Mouse (Mus musculus) hindbrain, embryonic 16.5 days (tissue): ENCODE results near the gene Slc38a10. TPM values are rescaled to one million over a fixed set of nuclear protein-coding genes. Genes with fewer than 3 reads are reported as not detected.
A peak's percentile ranks its signal among the peaks of the same experiment; 100 is the strongest.

Experiments used
- ATAC-seq: fragments of 200-750 bp; cut with Nextera tagmentation; 2 replicates; pipeline ENCODE4 v1.8.0; 2017; ENCODE audit warnings: moderate TSS enrichment, moderate library complexity
- H3K27ac ChIP-seq: fragments of 300-500 bp; sonication (generic); 2 replicates; pipeline ENCODE4 v1.5.1; 2014; ENCODE audit warnings: low read depth, mild to moderate bottlenecking, control low read depth, low read length, moderate library complexity
- H3K27me3 ChIP-seq: fragments of 300-500 bp; sonication (generic); replicated peaks from 2 replicates; pipeline ENCODE4 v1.6.1; 2014; ENCODE audit warnings: low read length; ENCODE audit not compliant: control insufficient read depth, insufficient read depth
- H3K36me3 ChIP-seq: fragments of 300-500 bp; sonication (generic); 2 replicates; pipeline ENCODE4 v1.6.1; 2014; ENCODE audit warnings: mild to moderate bottlenecking, low read length, moderate library complexity, mixed read lengths; ENCODE audit not compliant: control insufficient read depth, insufficient read depth
- H3K4me1 ChIP-seq: fragments of 300-500 bp; sonication (generic); 2 replicates; pipeline ENCODE4 v1.6.1; 2014; ENCODE audit warnings: low read depth, low read length; ENCODE audit not compliant: control insufficient read depth, insufficient read depth
- H3K4me2 ChIP-seq: fragments of 300-500 bp; sonication (generic); 2 replicates; pipeline ENCODE4 v1.6.1; 2014; ENCODE audit warnings: mild to moderate bottlenecking, low read length, control low read depth, moderate library complexity
- H3K4me3 ChIP-seq: fragments of 300-500 bp; sonication (generic); 2 replicates; pipeline ENCODE4 v1.5.1; 2014; ENCODE audit warnings: mild to moderate bottlenecking, low read length, control low read depth, moderate library complexity
- H3K9ac ChIP-seq: fragments of 300-500 bp; sonication (generic); 2 replicates; pipeline ENCODE4 v1.6.1; 2014; ENCODE audit warnings: low read depth, mild to moderate bottlenecking, control low read depth, low read length, moderate library complexity
- H3K9me3 ChIP-seq: fragments of 300-500 bp; sonication (generic); 2 replicates; pipeline ENCODE4 v1.6.1; 2014; ENCODE audit warnings: mild to moderate bottlenecking, low read length, moderate library complexity; ENCODE audit not compliant: control insufficient read depth
- WGBS: fragments of 180-500 bp; shearing (Covaris S2); extraction: QIAGEN DNeasy Blood & Tissue Kit; methylation state at CpG from one replicate; pipeline ENCODE4 v1.1.7; 2014; 5-methylcytosine and 5-hydroxymethylcytosine counted together
- polyA plus RNA-seq: library from polyadenylated mRNA; unstranded; fragments of >200 nt; fragmentation: Nextera tagmentation; extraction: Ambion mirVana; gene quantifications from 2 replicates; pipeline ENCODE4 v1.2.1, GENCODE M21; 2015

Gene Slc38a10
- polyA plus RNA-seq, 1 experiment from 2014 or later: 114 TPM

DNA sequence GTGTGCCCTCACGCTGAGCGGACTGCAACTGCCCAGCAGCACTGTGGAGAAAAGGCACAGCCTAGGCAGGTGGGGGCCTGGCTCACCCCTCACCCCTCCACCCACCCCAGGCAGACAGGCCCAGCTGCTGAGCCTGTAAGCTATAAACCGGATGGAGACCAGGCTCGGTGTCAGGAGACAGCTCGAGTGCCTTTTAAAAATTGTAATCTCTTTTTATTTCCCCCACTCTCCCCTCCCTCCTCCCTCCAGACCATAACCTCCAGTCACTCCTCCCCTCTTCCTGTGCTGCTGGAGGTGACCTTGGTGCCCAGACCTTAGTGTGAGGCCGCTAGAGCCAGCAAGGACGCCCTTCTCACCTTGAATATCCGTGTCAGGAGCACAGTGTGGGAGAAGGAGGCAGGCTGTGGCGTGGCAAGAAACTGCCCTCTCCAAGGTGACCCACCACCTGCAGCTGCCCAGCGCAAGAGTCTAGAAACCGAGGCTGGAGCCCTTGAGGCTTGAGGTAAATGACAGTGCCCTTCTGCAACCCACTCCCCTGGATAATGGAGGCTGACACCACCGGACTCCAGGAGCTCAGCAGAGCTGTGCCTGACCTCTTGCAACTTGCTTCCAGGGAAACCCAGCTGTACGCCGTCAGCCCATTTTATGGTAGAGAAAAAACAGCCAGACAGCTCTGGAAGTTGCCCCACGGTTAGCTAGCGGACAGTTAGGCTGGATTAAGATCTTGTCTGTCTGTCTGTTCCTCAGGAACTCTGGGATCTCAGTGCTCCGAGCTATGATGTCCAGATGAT lies 13.5 kb upstream of the Slc38a10 start:
- H3K4me3 ChIP-seq: no peak overlapping the region
- H3K9ac ChIP-seq: no peak overlapping the region; the same call in 1 of the 2 replicates
- no peaks in the 10 kb centered on the region for H3K36me3 ChIP-seq
- no peaks in the 10 kb centered on the region for H3K9me3 ChIP-seq
- no peaks in the 10 kb centered on the region for H3K27me3 ChIP-seq
- no peak for ATAC-seq
- no peak overlapping the region for H3K4me2 ChIP-seq
- 61% methylated on average over 17 of the region's 17 CpGs for WGBS
- H3K4me1 ChIP-seq: peaks cover 5% of the 10 kb centered on the region; the same call in 1 of the 2 replicates
- H3K27ac ChIP-seq: no peak overlapping the region

DNA sequence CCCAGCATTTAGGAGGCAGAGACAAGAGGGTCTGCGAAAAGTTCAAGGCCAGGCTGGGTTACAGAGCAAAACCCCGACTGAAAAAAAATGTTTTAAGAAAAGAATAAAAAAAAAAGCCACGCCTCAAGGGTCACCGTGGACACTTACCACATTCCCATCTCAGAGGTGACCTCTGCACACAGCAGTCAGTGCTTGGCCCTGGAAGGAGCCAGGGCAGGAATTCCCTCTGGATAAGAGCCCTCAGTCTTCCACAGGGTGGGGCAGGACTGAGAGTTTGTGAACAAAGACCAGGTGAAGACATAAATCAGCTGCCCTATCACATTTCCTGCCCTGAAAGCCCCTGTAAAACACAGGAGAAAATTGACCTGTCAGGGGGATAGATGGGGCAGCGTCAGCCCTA lies 12.9 kb upstream of the Slc38a10 start:
- no peaks in the 10 kb centered on the region for H3K4me1 ChIP-seq
- no peak overlapping the region for H3K9ac ChIP-seq
- H3K9me3 ChIP-seq: no peaks in the 10 kb centered on the region
- no peaks in the 10 kb centered on the region for H3K36me3 ChIP-seq
- no peak overlapping the region for H3K27ac ChIP-seq
- no peak overlapping the region for H3K4me2 ChIP-seq
- no peak for ATAC-seq
- WGBS: 84% methylated on average over 5 of the region's 5 CpGs
- H3K4me3 ChIP-seq: no peak overlapping the region
- no peaks in the 10 kb centered on the region for H3K27me3 ChIP-seq

DNA sequence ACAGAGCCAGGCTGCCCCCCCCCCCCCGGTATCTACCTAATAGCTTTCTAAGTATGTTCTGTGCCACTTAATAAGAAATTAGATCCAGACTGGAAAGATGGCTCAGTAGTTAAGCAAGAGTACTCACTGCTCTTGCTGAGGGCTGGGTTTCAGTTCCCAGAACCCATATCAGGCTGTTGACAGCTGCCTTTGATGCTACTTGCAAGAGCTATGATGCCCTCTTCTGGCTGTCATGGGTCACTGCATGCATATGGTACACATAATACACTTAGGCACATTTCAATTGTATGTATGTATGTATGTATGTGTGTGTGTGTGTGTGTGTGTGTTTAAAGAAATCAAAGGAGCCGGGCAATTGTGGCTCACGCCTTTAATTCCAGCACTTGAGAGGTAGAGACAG lies 12.1 kb upstream of the Slc38a10 start:
- Histone ChIP-seq H3K27ac (no peak overlapping the region), H3K4me3 (no peak overlapping the region), H3K4me2 (no peak overlapping the region), H3K9ac (no peak overlapping the region), H3K9me3 (no peaks in the 10 kb centered on the region), H3K27me3 (no peaks in the 10 kb centered on the region), H3K36me3 (no peaks in the 10 kb centered on the region), H3K4me1 (no peaks in the 10 kb centered on the region)
- ATAC-seq: no peak
- WGBS: 94% methylated on average over 3 of the region's 3 CpGs

DNA sequence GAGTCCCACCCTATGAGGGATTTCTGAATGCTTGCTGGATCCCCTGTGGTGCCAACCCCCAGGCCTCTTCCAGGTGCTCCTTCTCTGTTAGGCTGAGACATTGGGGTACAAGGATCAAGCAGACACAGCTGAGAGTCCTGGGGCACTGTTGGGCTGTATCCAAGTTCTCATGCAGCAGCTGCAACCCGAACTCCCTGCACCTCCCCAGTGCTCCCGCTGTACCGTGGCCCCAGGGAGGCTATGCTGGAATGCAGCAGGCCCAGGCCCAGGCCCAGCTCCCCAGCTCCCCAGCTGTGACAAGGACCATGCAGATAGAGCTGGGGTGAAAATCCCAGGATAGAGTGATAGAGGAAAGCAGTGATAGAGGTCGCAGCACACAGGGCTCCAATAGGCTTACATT lies 10.1 kb upstream of the Slc38a10 start:
- WGBS: 45% methylated on average over 4 of the region's 4 CpGs
- Histone ChIP-seq H3K4me2 (no peak overlapping the region), H3K4me1 (no peaks in the 10 kb centered on the region), H3K4me3 (no peak overlapping the region), H3K27ac (no peak overlapping the region), H3K9me3 (no peaks in the 10 kb centered on the region), H3K27me3 (no peaks in the 10 kb centered on the region), H3K36me3 (no peaks in the 10 kb centered on the region), H3K9ac (no peak overlapping the region)
- no peak for ATAC-seq

DNA sequence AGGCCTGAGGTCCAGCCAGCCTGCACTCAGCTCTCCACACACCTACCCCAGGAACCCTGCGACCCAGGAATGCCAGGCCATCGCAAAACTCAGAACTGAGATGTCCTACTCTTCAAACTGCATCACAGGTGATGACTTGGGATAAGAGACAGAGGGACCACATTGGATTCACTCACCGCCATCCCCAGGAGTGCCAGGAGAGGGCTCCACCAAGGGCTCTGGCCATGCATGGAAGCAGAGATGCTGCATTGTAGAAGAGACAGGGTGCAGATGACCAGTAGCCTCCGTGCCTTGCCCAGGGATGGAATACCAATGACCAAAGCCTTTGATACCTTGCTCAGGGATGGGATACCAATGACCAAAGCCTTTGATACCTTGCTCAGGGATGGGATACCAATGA lies 9.3 kb upstream of the Slc38a10 start:
- Histone ChIP-seq H3K4me1 (no peaks in the 10 kb centered on the region), H3K36me3 (no peaks in the 10 kb centered on the region), H3K9me3 (no peaks in the 10 kb centered on the region), H3K4me3 (no peak overlapping the region), H3K4me2 (no peak overlapping the region), H3K27me3 (no peaks in the 10 kb centered on the region), H3K9ac (no peak overlapping the region), H3K27ac (no peak overlapping the region)
- no peak for ATAC-seq
- 65% methylated on average over 4 of the region's 4 CpGs for WGBS

DNA sequence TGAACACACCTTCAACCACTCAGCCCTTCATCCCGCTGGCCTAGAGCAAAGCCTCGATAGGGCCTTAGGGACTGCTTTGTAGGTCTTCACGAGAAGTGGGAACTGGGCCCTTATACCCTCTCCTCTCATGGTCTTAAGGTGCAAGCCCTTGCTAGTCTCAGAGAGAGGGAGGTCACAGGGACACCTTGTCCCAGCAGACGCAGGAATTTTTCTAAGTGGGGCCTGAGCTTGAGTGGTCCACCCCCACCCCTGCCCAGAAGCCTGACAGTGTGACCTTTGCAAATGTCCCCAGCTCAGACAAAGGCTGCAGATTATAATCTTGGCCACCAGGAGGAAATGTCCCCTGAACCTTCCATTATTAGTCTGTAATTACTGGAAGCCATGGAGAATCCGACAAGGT lies 8.5 kb upstream of the Slc38a10 start:
- H3K27me3 ChIP-seq: no peaks in the 10 kb centered on the region
- 56% methylated on average over 5 of the region's 5 CpGs for WGBS
- no peak for ATAC-seq
- H3K9me3 ChIP-seq: no peaks in the 10 kb centered on the region
- H3K27ac ChIP-seq: no peak overlapping the region
- H3K4me2 ChIP-seq: no peak overlapping the region
- no peaks in the 10 kb centered on the region for H3K36me3 ChIP-seq
- H3K4me3 ChIP-seq: no peak overlapping the region
- no peak overlapping the region for H3K9ac ChIP-seq
- H3K4me1 ChIP-seq: no peaks in the 10 kb centered on the region

DNA sequence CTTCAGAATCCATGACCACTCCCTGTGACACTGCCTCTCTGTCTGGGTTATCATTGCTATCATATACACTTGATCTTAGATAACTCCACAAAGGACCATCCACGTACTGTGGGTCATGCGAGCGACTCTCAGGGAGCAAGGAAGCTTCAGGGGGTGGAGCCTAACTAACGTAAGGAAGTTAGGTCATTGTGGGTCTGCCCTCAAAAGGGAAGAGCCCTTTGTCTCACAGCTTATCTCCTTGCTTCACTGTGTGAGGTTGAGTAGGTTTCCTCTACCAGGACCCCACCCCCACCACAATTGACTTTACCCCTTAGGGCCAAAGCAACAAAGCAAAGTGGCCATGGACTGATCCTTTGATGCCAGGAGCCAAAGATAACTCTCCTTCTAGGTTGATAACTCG lies 7.7 kb upstream of the Slc38a10 start:
- WGBS: 69% methylated on average over 5 of the region's 5 CpGs
- Histone ChIP-seq H3K27ac (no peak overlapping the region), H3K27me3 (no peaks in the 10 kb centered on the region), H3K4me2 (no peak overlapping the region), H3K9me3 (no peaks in the 10 kb centered on the region), H3K36me3 (no peaks in the 10 kb centered on the region), H3K4me3 (no peak overlapping the region), H3K4me1 (no peaks in the 10 kb centered on the region), H3K9ac (no peak overlapping the region)
- ATAC-seq: no peak

DNA sequence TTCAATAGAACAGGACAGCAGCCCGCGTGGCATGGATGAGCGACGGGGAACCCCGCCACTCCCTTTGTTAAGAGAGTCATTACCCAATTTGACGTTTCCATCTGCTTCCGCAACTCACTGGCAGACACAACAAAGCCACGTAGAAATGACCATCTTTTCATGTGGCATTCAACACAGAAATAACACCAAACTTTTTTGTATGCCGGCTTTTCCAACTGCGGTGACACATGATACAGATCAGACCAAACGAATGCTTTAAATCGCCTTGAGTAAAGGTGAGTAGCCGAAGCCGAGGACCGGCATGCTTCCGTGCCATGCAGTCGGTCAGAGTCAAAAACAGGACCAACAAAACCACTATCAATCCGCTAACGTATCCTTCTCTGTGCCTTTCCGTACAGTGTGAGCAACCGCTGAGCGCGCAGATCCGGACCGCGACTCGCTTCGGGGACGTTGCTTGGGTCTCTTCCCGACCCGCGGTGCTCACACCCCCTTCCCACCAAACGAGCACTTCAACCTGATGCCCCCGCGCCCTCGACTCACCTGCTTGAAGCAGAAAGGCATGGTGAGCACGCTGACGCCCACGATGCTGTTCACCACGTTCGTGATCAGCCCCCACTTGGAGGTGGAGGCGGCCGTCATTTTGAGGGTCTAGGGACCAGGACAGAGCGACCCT lies 570 bp downstream of the Slc38a10 start:
- ATAC-seq: peak; percentile 22
- peak overlapping the region; percentile 77 for H3K27ac ChIP-seq
- H3K9ac ChIP-seq: peak overlapping the region; percentile 72
- no peaks in the 10 kb centered on the region for H3K27me3 ChIP-seq
- no peaks in the 10 kb centered on the region for H3K36me3 ChIP-seq
- H3K9me3 ChIP-seq: no peaks in the 10 kb centered on the region
- under 1% methylated on average over 44 of the region's 44 CpGs for WGBS
- peak overlapping the region; percentile 69 for H3K4me2 ChIP-seq
- H3K4me1 ChIP-seq: peaks cover 13% of the 10 kb centered on the region
- peak overlapping the region; percentile 68 for H3K4me3 ChIP-seq

DNA sequence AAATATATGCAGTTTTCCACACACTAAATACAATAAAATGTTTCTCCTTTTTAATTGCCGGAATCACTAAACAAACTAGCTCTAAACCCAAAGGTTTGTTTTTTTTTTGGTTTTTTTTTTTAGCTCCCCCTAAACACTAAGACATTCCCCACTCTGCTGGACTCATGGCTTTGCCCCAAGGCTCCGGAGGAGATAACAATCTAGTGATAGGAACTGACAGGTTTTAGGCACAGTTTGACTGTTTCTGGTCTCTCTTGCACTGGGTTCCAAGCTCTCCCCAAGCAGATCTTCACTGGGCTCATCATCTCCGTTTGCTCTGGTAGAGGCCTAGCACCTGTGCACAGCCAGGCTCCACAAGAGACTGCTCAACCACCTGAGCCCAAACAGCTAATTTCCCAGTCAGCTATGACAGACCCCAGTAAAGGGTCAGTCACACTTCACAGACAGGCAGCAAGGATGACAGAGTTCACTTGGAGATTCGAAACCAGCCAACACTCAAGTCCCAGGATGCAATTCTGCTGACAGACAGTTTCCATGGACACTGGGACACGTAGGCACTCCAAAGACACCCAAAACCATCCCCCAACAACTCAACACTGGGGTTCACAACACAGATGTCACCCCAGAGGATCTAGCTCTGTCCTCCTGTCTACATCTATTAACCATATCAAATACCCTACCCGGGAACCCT lies 1.5 kb downstream of the Slc38a10 start:
- Histone ChIP-seq H3K4me3 (peak overlapping the region; percentile 68), H3K9ac (peak overlapping the region; percentile 72), H3K27me3 (no peaks in the 10 kb centered on the region), H3K9me3 (no peaks in the 10 kb centered on the region), H3K36me3 (no peaks in the 10 kb centered on the region), H3K4me2 (peak overlapping the region; percentile 69), H3K4me1 (peaks cover 13% of the 10 kb centered on the region), H3K27ac (no peak overlapping the region)
- ATAC-seq: no peak
- WGBS: 38% methylated on average over 6 of the region's 6 CpGs
